Mouse (Mus musculus) limb, embryonic 10.5 days (tissue): ENCODE results near the gene Rad23a. TPM values are rescaled to one million over a fixed set of nuclear protein-coding genes. Genes with fewer than 3 reads are reported as not detected.

Source experiments
- DNase-seq: peaks from one replicate; pipeline ENCODE4 v3.0.0-alpha.2; 2017; ENCODE audit warnings: low spot score
- H3K27ac ChIP-seq: fragments of 300-500 bp; sonication (generic); 2 replicates; pipeline ENCODE4 v1.5.1; 2016; ENCODE audit warnings: mild to moderate bottlenecking
- H3K27me3 ChIP-seq: fragments of 300-500 bp; sonication (generic); 2 replicates; pipeline ENCODE4 v1.6.1; 2016; ENCODE audit warnings: low read depth, mild to moderate bottlenecking; ENCODE audit not compliant: poor library complexity, severe bottlenecking
- H3K36me3 ChIP-seq: fragments of 300-500 bp; sonication (generic); 2 replicates; pipeline ENCODE4 v1.6.1; 2016; ENCODE audit warnings: mild to moderate bottlenecking, moderate library complexity
- H3K4me1 ChIP-seq: fragments of 300-500 bp; sonication (generic); 2 replicates; pipeline ENCODE4 v1.6.1; 2016
- H3K4me3 ChIP-seq: fragments of 300-500 bp; sonication (generic); 2 replicates; pipeline ENCODE4 v1.5.1; 2016; ENCODE audit warnings: mild to moderate bottlenecking, moderate library complexity
- H3K9me3 ChIP-seq: fragments of 300-500 bp; sonication (generic); replicated peaks from 2 replicates; pipeline ENCODE4 v1.6.1; 2016; ENCODE audit warnings: mild to moderate bottlenecking
- WGBS: fragments of 180-500 bp; shearing (Covaris S2); methylation state at CpG from one replicate; pipeline ENCODE4 v1.1.7; 2016; 5-methylcytosine and 5-hydroxymethylcytosine counted together
- microRNA-seq: library from miRNA; unstranded; fragments of <30 nt; microRNA quantifications from one replicate; pipeline ENCODE4, GENCODE M21; 2017
- polyA plus RNA-seq: library from polyadenylated mRNA; unstranded; fragments of >200 nt; fragmentation: Nextera tagmentation; extraction: Ambion mirVana; gene quantifications from 2 replicates; pipeline ENCODE4 v1.2.1, GENCODE M21; 2016

Gene Rad23a
- polyA plus RNA-seq, 1 experiment from 2014 or later, result 119 TPM

DNA sequence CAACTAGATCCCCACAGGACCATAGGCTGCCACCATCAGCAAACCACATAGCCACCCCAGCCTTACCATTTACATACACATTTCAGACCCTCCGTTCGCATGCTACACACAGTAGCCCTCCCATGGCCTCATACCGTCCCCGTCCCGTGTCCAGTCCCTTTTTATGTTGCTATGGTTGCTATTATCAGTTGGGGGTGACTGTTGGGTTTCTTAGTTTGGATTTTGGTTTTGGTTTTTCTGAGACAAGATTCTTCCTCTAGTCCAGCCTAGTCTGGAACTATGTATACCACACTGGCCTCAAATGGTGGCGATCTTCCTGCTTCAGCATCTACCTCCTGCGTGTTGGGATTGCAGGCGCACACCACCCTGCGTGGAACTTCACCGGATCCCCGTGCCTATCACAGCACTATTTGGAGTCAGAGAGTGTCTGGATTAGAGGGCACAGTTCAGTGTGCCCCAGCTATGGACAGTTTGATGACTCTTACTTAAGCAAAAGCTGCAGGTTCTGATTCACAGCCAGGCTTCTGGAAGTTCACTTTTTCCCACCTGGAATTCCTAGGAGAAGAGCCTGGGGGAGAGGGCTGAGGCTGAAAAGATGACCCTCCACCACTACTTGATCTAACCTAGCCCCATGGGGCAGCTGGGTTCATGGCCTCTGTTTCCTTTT is 53.5 kb downstream of the Rad23a start:
- no peaks in the 10 kb centered on the region for H3K36me3 ChIP-seq
- WGBS, result 3% methylated on average over 11 of the region's 11 CpGs
- peaks cover 39% of the 10 kb centered on the region for H3K4me1 ChIP-seq
- no peak for DNase-seq
- no peaks in the 10 kb centered on the region for H3K9me3 ChIP-seq
- no peak overlapping the region for H3K27ac ChIP-seq
- peaks cover 100% of the 10 kb centered on the region for H3K27me3 ChIP-seq
- H3K4me3 ChIP-seq, result no peak overlapping the region

DNA sequence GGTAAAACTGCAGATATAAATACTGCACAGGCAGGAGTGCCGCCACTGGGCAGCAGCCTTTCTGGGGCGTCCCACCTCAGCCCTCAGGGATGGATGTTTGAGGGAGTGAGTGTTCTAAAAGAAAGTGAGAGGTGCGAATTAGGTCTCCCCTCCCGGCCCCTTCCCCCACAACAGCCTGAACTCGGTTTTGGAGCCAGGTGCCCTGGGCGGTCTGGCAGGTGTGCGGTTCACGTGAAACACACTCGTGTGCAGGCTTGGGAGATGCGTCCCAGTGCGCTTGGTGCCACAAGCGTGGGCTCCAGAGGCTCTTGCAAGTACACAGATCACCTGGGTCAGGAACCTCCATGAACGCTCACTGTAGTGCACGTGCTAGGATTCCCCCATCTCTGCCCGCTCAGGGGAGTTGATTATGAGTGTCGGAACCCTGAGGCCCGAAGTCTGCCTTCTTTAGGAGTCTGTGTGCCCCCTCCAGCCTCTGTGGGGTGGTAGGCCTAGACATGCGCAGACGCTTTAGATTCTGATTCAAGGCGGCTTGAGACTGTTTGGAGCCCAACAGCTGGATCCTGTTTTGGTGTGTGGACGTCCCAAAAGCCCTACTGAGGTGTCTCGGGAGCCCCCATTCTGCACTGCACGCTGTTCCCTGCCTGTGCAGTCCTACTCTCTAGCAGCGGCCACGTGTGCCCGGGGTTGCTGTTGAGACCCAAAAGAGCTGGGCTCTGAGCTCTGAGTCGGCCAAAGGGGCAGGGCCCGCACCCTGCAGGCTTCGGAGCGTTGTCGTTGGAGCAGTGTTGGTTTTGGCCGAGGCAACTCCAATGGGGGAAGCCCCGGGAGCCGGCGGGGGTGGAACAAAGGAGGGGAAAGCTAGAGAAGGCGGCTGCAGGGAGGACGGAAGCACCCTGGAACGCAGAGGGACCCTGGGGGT is 54.4 kb downstream of the Rad23a start:
- Histone ChIP-seq H3K4me3 (peak overlapping the region; percentile 4; the same call in 1 of the 2 replicates), H3K36me3 (no peaks in the 10 kb centered on the region), H3K27ac (no peak overlapping the region), H3K27me3 (peaks cover 100% of the 10 kb centered on the region), H3K4me1 (peaks cover 48% of the 10 kb centered on the region), H3K9me3 (no peaks in the 10 kb centered on the region)
- peak; percentile 64 for DNase-seq
- under 1% methylated on average over 38 of the region's 38 CpGs for WGBS

DNA sequence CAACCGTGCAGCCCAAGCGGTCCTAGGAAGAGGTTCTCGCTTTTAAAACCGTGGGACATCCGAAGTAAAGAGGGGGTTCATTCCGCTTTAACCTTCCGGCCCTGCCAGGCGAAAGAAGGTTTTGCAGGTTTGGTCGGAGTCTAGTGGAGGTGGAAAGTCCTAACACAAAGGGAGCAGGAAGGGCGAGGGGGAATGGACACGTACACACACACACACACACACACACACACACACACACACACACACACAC is 55.0 kb downstream of the Rad23a start:
- Histone ChIP-seq H3K27ac (no peak overlapping the region), H3K36me3 (no peaks in the 10 kb centered on the region), H3K4me3 (peak overlapping the region; percentile 14; the same call in 1 of the 2 replicates), H3K4me1 (peaks cover 49% of the 10 kb centered on the region), H3K9me3 (no peaks in the 10 kb centered on the region), H3K27me3 (peaks cover 100% of the 10 kb centered on the region)
- 2% methylated on average over 11 of the region's 11 CpGs for WGBS
- DNase-seq, result no peak

DNA sequence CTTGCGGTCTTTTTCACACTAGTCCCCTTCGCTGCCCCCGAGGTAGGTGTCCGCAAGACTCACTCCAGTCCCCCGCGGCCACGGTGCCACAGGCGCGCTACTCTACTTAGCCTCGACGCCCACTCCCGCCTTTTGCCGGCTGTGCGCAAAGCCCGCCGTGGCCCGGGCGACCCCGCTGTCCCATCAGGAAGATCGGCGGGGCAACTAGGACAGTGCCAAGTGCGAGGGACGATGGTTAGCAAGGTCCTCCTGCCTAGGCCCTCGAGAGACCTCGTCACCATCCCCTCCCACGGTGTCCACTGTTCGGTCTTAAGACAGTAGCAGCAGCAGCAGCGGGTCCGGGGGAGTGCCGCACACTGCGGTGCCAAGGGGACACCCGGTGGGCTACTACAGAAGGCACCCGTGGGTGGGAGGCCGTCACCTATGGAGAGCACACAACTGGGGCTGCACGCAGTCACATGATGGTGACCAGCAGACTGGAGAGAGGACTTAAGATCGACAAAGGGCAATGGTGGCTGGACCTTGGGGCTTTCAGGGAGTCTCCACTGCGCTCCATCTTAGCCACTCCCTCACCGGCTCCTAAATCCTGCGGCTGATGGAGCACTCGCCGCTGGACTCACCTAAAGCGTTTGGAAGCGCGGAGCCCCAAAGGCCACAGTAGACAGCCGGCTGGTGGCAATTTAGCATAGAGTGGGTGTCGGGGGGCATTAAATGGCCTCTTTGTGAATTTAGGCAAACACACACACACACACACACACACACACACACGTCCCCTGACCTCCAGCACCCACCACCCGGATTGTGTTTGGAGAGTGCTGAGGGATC is 55.6 kb downstream of the Rad23a start:
- Histone ChIP-seq H3K27ac (0 out of 2 replicates have a peak overlapping the region, but pooled peaks have one; percentile 33), H3K4me3 (peak overlapping the region; percentile 14; the same call in 1 of the 2 replicates), H3K9me3 (no peaks in the 10 kb centered on the region), H3K27me3 (peaks cover 100% of the 10 kb centered on the region), H3K4me1 (peaks cover 55% of the 10 kb centered on the region), H3K36me3 (no peaks in the 10 kb centered on the region)
- WGBS, result under 1% methylated on average over 48 of the region's 48 CpGs
- peak; percentile 73 for DNase-seq

Small RNA genes lying within 50 kb of the gene (microRNA-seq; reads per million reads assigned to microRNA genes)
- gene Mir7069, result 4.1 reads per million, percentile 6 among the genes with 10 or more reads in this experiment

Other genes starting within 250 kb of the Rad23a start
- 199 and 229 TPM in 2 replicates for gene Ier2, start 177.8 kb downstream of the Rad23a start, polyA plus RNA-seq
- gene Trmt1, start 154.4 kb downstream of the Rad23a start, polyA plus RNA-seq, result 71.7 and 79.3 TPM in 2 replicates
- gene Nacc1, start 152.8 kb downstream of the Rad23a start, polyA plus RNA-seq, result 31.7 and 32.0 TPM in 2 replicates
- 4.6 and 4.7 TPM in 2 replicates for gene Lyl1, start 139.2 kb downstream of the Rad23a start, polyA plus RNA-seq
- gene G430095P16Rik, start 117.7 kb downstream of the Rad23a start, polyA plus RNA-seq, result 3.7 and 8.1 TPM in 2 replicates
- 0.24 and 2.1 TPM in 2 replicates for gene Nfix, start 40.3 kb downstream of the Rad23a start, polyA plus RNA-seq
- gene Dand5, start 17.8 kb downstream of the Rad23a start, polyA plus RNA-seq, result 1.9 and 2.7 TPM in 2 replicates
- 51.7 and 54.4 TPM in 2 replicates for gene Gadd45gip1, start 9.1 kb downstream of the Rad23a start, polyA plus RNA-seq
- 820 and 843 TPM in 2 replicates for gene Calr, start 6.3 kb upstream of the Rad23a start, polyA plus RNA-seq
- 149 and 156 TPM in 2 replicates for gene Farsa, start 16.3 kb upstream of the Rad23a start, polyA plus RNA-seq
- 92.8 and 99.5 TPM in 2 replicates for gene Syce2, start 31.4 kb upstream of the Rad23a start, polyA plus RNA-seq
- 44.5 and 54.2 TPM in 2 replicates for gene Gcdh, start 53.3 kb upstream of the Rad23a start, polyA plus RNA-seq
- gene Klf1, start 61.3 kb upstream of the Rad23a start, polyA plus RNA-seq, result 14.0 and 18.7 TPM in 2 replicates
- 6.4 and 8.2 TPM in 2 replicates for gene Dnase2a, start 67.9 kb upstream of the Rad23a start, polyA plus RNA-seq
- 0.09 and 0.16 TPM in 2 replicates for gene Mast1, start 96.7 kb upstream of the Rad23a start, polyA plus RNA-seq
- 0.44 and 0.58 TPM in 2 replicates for gene Rtbdn, start 106.3 kb upstream of the Rad23a start, polyA plus RNA-seq
- not detected in 2 replicates for gene Gm49661, start 128.8 kb upstream of the Rad23a start, polyA plus RNA-seq
- gene Prdx2, start 128.9 kb upstream of the Rad23a start, polyA plus RNA-seq, result 1,175 and 1,260 TPM in 2 replicates
- 156 and 168 TPM in 2 replicates for gene Rnaseh2a, start 129.1 kb upstream of the Rad23a start, polyA plus RNA-seq
- 9.9 and 14.4 TPM in 2 replicates for gene Junb, start 138.1 kb upstream of the Rad23a start, polyA plus RNA-seq
- gene Hook2, start 149.9 kb upstream of the Rad23a start, polyA plus RNA-seq, result 16.0 and 19.1 TPM in 2 replicates
- not detected in 2 replicates for gene Best2, start 173.9 kb upstream of the Rad23a start, polyA plus RNA-seq
- 161 and 163 TPM in 2 replicates for gene Asna1, start 184.6 kb upstream of the Rad23a start, polyA plus RNA-seq
- gene Trir, start 186.2 kb upstream of the Rad23a start, polyA plus RNA-seq, result 138 and 157 TPM in 2 replicates
- gene Tnpo2, start 196.2 kb upstream of the Rad23a start, polyA plus RNA-seq, result 28.1 and 28.4 TPM in 2 replicates
- gene Fbxw9, start 219.4 kb upstream of the Rad23a start, polyA plus RNA-seq, result 19.9 and 23.1 TPM in 2 replicates
- gene Gm5741, start 227.3 kb upstream of the Rad23a start, polyA plus RNA-seq, result 0.79 TPM in 1 of 2 replicates, not detected in the other
- 70.2 and 79.0 TPM in 2 replicates for gene Dhps, start 231.1 kb upstream of the Rad23a start, polyA plus RNA-seq
- 109 and 116 TPM in 2 replicates for gene Wdr83os, start 240.1 kb upstream of the Rad23a start, polyA plus RNA-seq
- gene Wdr83, start 240.6 kb upstream of the Rad23a start, polyA plus RNA-seq, result 62.5 and 66.4 TPM in 2 replicates
- 22.4 and 25.2 TPM in 2 replicates for gene Man2b1, start 242.6 kb upstream of the Rad23a start, polyA plus RNA-seq